Mouse (Mus musculus) right cerebral cortex, postnatal 10 days (tissue): ENCODE results near the gene Gnb4.

Experiments used
- DNase-seq, 2 experiments: peaks; one replicate each; pipeline ENCODE4 v3.0.0; 2021; ENCODE audit warnings: low spot score in 2 of 2

Gene Gnb4

DNA sequence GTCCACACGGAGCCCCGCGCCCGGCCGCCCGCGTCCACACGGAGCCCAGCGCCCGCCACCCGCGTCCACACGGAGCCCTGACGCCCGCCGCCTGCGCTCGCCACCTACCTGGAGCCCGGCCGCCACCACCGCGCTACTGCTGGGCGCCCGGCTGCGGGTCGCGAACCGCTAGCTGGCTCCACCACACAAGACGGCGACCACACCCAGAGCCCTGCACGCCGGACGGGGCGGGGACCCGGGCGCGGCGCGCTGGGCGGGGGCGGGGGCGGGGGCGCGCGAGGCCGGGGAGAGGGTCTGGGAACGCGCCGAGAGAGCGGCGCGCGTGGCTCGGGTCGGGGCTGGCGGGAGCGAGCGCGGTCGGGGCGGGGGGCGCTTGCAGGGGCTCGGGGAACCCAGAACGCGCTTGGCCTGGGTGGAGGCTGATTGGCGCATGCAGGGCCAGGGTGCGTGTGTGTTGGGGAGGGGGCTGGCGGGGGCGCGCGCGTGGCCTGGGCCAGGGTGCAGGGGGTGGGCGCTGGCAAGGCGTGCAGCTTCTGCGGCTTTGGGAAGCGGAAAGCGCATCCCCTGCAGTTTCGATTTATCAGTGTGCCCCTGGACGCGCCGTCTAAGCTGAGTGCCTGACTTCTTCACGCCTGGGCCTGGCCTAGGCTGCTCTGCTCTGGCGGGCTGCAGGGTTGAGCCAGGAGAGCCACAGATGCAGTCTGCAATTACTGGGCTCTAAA is at the start of gene Gnb4:
Gnb4 (minus strand) TSS at position 255 of the 722 bp plus-strand sequence.
- DNase-seq, result peak; percentile 76 to 78

DNA sequence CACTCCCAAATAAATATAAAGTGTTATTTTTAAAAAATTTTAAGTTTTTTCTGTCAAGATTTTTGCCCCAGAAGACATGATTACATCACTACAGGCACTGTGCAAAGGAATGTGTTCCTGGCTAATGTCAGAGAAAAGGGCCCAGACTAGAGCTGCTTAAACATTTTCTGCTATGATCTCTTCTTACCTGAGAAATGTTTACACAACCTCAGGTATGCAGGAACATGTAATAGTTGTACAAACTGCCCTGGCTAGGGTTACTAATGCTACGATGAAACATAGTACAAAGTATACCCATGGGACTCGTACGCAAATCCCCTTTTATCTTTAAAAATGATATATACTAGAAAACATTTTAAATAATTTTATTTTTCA is 45.2 kb upstream of the Gnb4 start:
- DNase-seq, result no peak

DNA sequence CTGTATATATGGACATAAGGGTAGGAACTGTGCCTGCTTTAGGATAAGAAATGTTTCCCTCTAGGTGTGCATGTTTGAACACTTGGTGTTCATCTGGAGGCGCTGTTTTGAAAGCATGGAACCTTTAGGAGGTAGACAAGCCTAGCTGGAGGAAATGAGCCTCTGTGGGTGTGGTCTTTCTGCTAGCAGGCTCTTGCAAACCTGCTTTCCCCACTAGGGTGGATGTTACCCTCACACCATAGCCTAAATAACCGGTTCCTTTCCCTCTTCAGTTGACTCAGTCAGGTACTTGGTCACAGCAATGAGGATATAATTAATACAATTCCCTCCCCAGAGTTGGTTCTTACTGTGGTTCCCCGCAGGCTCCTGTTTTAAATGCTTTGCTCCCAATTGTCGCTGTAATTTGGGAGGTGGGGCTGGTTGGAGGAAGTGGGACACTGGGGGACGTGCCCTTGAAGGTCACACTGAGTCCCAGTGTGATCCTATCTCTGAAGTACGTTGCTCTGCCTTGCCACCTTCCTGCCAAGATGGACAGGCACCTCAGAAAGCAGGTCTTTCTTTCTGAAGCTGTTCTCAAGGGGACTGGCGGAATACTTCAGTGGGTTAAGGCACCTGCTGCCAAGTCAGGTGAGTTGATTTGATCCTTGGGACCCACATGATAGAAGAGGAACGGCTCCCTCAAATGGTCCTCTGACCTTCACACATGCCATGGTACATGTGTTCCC is 44.6 kb upstream of the Gnb4 start:
- DNase-seq, result no peak

DNA sequence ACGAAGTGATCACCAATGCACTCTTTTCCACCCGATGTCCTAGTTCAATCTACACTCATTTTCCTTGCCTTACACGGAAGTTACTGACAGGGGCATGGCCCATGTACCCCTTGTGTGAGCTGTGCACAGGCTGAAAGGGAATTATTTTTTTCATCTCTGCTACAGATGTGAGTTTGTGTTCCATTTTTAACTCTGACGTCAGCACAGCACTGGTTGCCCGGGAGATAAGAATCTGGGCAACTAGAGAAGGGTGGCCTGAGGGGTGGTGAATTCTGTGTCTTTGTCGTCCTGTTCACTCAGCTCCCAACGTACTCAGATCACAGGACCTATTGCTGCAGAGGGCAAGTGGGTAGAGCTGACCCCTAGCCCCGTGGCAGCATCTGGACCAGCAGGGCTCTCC is 43.9 kb upstream of the Gnb4 start:
- DNase-seq, result peak; percentile 43 to 66

DNA sequence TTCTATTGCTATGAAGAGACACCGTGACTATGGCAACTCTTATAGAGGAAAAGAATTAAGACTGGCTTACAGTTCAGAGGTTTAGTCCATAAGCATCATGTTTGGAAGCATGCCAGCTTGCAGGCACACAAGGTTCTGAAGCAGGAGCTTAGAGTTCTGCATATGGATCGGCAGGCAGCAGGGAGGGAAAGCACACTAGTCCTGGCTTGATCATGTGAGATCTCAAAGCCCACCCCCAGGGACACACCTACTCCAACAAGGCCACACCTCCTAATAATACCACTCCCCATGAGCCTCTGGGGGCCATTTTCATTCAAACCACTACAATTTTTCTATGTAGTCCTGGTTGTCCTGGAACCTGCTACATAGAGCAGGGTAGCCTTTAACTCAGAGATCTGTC is 43.1 kb upstream of the Gnb4 start:
- DNase-seq, result no peak

DNA sequence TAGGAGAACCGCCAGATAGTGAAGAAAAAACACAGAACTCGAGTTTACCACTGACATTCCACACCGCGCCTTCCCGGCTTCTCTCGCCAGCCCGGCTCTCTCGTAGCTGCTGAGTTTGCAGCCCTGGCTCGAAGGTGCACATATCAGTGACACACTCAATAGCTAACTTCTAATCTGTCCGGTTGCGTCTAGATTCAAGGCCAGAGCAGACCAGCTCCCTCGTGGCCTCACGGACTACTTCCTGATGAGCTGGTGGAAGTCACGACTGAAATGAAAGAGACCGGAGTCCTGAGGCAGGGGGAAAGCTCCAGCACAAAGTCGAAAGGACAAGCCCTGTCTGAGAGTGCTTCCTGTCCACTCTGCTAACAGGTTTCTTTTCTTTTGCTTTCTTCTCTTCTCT is 42.4 kb upstream of the Gnb4 start:
- DNase-seq, result no peak

DNA sequence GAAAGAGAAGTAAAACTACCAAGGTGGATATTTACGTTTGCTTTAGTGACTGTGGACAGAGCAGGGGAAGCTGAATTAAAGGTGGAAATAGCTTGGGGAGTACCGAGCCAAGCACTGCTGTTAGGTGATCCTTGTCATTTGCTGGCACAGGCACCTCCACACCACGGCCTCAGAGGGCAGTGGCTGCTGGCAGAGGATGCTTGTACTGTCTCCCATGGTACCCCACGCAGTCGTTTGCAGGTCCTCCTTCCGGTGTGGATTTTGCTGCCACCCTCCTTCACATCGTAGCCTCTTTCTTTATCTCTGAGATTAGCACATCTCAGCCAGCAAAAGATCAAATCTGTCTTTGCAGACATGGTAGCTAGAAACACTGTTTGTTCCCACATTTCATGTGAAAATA is 42.0 kb upstream of the Gnb4 start:
- DNase-seq, result no peak

DNA sequence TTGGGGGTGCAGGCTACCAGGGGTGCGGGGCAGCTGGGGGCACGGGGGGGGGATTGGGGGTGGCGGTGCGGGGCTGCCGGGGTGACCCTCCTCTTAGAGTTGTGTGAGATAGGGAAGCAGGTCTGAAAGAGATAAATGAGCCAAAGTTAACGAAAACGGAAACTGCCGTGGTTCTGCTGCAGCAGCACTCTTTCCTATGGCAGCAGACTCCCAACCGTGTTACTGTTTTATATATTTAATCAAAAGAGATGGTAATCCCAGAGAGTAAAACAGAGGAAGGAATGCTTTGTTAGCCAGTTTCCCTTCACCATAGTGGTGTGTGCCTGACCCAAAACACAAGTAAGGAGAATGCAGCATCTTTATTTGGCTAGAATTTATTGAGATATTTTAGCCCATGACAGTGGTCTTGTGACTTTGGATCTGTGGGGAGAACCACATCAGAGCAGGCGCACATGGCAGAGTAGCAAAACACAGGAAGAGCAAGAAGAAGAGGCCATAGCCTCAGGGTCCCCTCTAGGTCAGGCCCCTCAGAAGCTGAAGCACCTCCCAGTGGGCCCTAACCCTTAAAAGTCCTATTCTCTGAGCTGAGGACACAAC is 40.1 kb upstream of the Gnb4 start:
- DNase-seq, result no peak

DNA sequence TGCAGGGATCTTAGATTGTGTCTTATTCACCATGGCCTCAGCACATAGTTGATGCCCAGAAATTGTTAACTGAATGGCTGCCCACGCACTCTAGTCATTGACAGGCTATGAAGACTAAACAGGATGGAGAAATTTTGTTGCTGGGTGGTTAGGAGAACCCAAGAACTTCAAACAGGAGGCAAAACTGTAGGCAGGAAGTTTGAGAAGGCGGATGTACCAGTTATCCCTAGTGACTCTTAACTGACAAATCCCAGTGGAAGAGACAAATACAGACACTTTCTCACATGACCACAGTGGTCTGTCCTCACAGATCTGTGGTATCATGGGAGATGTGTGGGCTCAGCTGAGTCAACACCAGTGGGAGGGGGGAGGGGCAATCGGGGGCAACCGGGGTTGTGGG is 39.6 kb upstream of the Gnb4 start:
- DNase-seq, result no peak

DNA sequence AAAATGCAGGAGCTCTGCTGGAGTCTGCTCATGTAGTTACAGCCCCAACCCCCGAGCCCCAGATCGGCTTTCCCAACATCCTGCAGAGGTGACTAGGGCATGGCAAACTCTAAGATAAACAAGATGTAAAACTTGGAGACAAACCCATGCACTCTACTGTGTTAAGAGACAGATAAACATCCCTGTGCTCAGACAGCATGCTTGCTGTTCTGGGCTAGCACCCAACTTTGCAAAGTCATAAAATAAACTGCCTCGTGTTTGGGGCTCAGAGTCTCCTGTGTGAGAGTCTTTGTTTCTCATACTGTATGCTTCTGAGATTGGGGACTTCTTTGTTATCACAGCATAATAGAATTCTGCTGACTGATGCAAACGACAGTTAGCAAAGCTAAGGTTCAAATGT is 36.4 kb upstream of the Gnb4 start:
- no peak for DNase-seq

DNA sequence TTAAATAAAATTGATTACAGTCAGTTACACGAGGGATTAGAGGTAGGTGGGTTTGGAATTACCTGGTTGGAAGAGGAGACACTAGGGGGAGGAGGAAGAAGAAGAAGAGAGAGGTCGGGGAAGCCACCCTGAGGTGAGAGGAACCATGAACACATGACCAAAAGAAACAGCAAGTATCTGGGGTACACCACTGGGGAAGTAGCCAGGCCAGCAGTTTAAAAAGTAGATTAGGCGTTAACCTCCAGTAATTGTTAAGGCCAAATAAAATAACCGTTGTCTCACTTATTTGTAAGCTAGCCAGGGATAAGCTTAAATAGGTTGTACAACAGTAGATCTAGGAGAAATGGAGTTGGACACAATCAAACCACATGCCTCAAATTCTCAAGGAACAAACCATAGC is 32.9 kb upstream of the Gnb4 start:
- no peak for DNase-seq

DNA sequence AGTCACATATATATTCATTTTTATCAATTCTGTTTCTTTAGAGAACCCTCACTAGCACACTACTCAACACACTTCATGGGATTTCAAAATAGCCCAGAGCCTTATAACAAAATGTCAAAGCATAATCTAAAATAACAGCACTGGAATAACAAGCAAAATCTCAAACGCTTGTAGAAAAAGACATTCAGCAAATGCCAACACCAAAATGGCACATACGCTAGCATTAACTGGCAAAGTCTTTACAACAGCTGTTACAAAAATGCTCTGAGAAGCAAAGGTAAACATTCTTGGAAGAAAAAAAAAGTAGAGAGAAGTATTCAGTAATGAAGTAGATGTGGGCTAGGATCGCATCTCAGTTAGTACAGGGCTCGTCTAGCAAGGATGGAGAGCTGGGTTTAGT is 30.5 kb upstream of the Gnb4 start:
- DNase-seq, result no peak

DNA sequence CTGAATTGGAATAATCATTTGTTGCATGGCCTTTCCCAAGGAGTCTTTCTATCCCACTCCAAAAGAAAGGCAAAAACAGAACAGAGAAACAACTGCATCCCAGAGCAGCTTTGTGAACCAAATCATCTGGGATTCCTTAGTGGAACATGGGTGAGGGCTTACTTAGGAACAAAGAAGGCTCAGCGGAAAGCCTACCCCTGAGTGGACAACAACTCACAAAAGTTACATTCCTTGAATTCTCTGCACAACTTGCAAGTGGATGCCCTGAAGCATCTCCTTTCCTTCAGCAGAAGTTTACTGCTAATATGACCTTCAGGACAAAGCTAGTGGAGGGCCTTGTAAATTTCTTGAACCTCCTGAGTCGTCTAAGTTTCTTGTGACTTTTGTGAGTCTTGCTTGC is 28.4 kb upstream of the Gnb4 start:
- DNase-seq, result no peak

DNA sequence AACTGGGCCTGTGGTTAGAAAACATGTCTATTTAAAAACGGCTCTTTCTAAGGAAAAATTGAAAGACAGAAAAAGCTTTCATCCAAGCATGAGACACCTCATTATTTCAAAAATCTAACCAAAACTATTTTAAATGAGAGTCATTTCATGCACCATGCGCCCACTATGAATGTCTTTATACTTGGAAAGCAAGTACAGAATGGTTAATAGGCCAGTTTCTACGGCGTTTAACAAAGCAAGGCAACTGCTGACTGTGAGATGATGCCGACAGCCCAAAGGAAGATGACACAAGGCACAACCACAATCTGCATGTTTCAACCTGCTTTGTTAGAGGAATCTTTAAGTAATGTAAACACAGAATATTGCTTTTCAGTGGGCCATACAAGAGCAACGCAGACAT is 25.7 kb upstream of the Gnb4 start:
- DNase-seq, result no peak

DNA sequence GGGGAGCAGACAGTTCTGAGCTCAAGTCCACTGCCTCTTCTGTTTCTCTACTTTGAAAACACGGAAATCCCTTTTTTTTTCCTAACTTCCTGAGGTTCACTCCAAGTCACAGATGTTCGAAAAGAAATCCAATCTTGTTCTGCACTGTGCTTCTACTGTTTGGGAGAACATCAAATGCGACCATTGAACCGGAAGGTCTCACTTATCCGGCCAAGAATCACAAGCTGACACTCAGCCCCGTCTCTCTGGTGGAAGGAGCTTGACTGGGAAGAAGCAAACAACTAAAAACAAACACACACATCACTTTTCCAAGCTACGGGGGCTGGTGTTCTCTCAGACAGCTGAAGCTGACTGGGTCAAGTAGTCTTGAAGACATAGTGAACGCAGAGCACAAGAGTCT is 21.9 kb upstream of the Gnb4 start:
- no peak for DNase-seq

DNA sequence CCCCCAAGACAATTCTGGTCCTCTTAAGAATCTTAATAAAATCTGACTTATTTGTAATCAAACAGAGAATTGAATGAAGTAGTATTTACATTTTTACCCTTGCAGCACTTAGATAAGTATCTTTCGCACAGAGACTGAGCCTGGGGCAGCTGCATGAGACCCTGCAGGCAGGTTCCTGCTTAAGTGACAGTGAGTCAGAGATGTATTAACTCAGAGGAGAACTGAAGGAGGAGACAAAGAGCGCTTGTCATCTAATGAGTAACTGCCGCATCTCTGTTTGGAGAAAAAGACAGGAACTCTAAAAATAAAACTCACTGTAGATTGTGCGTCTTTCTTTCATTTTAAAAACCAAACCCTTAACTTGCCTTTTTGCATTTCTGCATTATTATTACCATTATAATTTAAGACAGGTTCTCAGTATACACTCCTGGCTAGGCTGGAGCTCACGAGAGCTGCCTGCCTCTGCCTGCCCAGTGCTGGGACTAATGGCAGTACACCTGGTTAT is 16.4 kb upstream of the Gnb4 start:
- no peak for DNase-seq

DNA sequence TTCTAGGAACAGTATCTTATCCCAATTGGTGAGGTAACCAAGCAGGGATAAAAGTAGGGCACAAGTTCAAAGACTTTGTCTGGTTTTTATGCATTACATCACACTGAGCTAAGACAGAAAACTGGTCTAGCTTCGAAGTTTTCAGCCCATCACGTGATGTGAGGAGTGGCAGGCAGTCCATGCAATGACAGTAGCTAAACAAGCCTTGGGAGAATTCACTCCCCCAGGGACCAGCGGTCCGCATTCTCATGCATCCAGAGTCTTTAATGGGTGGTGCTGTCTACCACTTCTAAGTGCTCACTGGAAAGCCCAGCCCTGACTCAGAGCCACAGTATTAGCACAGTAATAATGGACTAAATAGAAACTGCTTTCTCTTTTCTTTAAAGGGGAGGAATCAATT is 13.8 kb upstream of the Gnb4 start:
- DNase-seq, result no peak

DNA sequence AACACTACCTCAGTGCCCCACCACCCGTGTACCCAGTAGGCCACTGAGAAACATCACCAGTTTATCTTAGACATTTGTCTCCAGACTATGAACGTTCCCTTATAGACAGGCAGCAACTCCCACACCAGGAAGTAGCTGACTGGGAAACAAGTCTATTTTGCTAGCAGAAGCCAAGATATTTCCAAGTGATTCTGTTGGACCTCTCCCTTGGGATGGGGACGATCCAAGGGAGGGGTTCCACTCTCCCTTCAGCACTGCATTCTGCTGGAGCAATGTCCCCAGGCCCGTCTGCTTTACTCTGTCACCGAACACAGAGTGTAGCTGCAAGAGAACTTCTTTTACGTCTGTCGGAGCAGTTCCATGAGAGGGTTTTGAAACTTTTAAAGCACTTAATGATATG is 11.8 kb upstream of the Gnb4 start:
- no peak for DNase-seq

DNA sequence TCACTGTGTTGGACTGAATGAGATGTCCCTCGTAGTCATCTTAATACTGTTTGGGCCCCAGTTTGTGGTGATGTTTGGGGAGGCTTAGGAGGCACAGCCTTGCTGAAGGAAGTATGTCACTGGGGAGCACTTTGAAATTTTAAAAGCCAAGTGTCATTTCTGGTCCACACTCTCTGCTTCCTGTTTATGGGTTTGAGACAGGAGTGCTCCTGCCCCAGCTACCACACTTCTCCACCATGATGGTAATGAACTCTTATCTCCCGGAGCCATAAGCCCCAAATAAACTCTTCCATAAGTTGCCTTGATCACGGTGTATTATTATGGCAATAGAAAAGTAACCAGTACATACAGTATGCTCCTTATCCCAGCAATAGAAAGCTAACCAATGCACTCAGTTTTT is 5.7 kb upstream of the Gnb4 start:
- DNase-seq, result no peak

DNA sequence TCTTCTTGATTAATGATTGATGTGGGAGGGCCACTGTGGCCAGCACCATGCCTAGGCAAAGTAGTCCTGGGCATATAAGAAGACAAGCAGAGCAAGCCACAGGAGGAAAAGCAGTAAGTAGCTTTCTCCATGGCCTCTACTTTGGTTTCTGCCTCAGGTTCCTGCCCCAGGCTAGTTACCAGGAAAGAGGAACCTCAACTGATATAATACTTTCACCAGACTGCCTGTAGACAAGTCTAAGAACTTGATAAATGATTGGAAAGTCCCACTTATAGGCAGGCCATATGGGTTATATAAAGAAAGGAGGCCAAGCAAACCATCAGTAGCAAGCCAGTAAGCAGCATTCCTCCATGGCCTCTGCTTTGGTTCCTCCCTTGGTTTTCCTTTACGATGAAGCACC is 5.3 kb upstream of the Gnb4 start:
- no peak for DNase-seq

DNA sequence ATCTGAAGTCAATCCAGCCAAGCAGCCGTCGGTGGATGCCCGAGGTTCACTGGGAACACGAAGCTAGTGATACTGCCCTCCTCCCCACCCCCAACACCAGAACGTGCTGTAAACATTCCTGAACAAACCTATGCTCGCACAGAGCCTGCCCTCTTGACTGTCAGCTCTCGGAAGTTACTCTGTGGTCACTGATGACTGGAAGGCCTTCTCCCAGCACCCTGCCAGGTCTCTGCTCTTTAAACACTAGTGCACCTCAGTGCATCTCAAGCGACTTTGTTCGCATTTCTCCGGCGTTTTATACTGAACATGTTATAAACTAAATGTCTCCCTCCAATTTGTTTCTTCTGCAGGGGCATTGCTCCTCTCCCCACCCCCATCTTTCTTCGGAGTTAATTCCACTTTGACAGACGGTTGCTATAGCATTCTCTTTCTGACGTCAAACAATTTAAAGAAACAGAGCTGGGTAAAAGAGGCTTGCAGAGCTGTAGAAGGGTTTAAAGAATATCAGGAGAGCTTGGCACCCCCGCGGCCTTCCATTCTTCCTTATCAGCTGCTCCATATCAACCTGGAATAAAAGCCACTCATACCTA is 763 bp upstream of the Gnb4 start:
- DNase-seq, result peak; percentile 56 to 67

DNA sequence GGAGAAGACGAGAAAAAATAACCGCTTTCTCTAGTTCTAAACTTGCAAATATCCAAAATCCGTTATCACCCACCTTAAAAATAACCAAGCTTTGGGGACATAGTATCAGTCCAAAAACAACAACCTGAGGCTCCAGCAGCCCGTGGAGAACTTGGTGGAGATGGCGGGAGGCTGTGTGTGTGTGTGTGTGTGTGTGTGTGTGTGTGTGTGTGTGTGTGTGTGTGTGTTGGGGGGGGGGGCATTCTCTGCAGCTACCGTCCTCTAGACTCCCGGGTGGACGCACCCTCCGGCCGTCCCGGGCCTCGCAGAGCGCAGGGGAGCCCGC is 417 bp downstream of the Gnb4 start:
- no peak for DNase-seq

DNA sequence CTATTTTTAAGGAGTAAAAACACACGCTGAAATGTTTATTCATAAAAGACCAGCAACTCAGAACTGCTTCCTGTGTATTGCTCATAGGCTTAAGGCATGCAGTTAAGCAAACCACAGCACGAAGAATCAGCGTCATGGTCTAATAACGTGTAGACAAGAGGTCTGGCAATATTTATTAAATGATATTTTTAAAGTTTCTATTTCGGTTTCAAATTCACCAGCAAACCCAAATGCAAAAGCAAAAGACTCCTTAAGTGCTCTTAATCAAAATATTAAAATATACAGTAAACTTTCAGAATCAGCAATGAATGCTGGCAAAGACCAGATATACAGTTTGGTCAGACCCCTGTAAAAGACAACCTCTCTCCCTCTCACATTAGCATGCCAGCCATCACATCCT is 1.0 kb downstream of the Gnb4 start:
- no peak for DNase-seq
